Mouse (Mus musculus): ENCODE measurements at regions not wholly inside any gene's neighbourhood (a gene's known extent, or its start where the extent isn't known, plus 50 kb on each side); places are given as distances from the start of the nearest gene placed in this dataset.
A peak's percentile ranks its signal among the peaks of the same experiment; 100 is the strongest.

GRCm38 (mm10) chr14:16152702-16153101 is 96.4 kb upstream of the Ngly1 start:
- ATAC-seq (replicated peaks in 1 of 2; ENCODE audit: insufficient read depth in 1 of 2, low FRiP score in 2 of 2, low TSS enrichment in 1 of 2, low read depth in 1 of 2, poor library complexity in 2 of 2, severe bottlenecking in 2 of 2) = no peak

DNA sequence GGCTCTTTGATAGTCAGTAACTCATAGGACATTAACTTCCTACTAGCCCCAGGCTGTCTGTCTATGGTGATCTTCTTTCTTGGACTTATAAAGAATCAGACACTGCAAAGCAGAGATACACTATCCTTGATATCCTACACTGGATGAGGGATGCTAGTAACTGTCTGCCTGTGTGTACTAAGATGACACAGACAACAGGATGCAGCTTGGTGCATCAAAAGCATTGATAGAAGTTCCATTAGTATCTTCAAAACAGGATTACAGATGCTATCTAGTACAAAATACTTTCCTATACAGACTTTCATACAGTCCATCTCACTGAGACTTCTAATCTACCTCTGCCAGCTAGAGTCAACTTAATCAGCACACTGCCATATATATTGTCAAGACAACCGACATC is 94.0 kb upstream of the Ngly1 start:
- ATAC-seq (replicated peaks in 1 of 2; ENCODE audit: insufficient read depth in 1 of 2, low FRiP score in 2 of 2, low TSS enrichment in 1 of 2, low read depth in 1 of 2, poor library complexity in 2 of 2, severe bottlenecking in 2 of 2) = no peak

GRCm38 (mm10) chr14:16170226-16170625 is 78.9 kb upstream of the Ngly1 start:
- ATAC-seq (replicated peaks in 1 of 2; ENCODE audit: insufficient read depth in 1 of 2, low FRiP score in 2 of 2, low TSS enrichment in 1 of 2, low read depth in 1 of 2, poor library complexity in 2 of 2, severe bottlenecking in 2 of 2) = no peak

DNA sequence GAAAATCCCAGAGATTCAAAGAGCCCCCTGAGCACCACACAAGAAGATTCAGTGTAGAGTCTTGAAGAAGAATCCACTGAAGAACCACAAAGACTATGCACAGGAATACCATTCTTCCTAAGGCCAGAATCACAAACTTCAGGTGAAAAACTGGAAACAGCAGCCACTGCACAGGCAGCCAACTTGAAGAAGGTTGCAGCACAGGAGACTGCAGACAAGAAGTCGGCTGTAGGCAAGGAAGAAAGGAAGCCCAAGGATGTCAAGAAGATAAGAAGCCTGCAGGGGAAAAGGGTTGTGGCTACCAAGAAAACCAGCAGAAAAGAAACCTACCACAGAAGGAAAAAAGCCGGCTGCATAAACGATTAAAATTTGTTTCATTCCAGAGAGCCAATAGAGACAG is 76.8 kb upstream of the Ngly1 start:
- no peak for ATAC-seq (replicated peaks in 1 of 2; ENCODE audit: insufficient read depth in 1 of 2, low FRiP score in 2 of 2, low TSS enrichment in 1 of 2, low read depth in 1 of 2, poor library complexity in 2 of 2, severe bottlenecking in 2 of 2)

DNA sequence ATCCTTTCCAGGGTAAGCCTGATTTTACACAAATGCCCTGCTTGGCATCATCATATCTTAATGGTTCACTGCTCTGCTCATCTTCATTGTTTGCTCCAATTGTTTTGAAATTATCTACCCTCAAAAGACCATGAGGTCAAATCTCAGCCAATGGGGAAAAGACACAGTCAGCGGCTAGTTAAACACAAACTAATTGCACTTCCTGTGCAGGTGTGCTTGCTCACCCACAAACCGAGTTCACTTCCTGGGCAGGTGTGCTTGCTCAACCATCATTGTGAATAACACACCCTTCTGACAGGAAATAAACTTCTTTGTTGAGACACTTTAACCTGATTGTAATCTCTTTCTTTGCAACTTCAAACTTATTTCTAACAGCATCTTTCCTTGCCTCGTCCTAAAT is 75.8 kb upstream of the Ngly1 start:
- peak; percentile 72 to 75 for ATAC-seq (replicated peaks in 1 of 2; ENCODE audit: insufficient read depth in 1 of 2, low FRiP score in 2 of 2, low TSS enrichment in 1 of 2, low read depth in 1 of 2, poor library complexity in 2 of 2, severe bottlenecking in 2 of 2)

DNA sequence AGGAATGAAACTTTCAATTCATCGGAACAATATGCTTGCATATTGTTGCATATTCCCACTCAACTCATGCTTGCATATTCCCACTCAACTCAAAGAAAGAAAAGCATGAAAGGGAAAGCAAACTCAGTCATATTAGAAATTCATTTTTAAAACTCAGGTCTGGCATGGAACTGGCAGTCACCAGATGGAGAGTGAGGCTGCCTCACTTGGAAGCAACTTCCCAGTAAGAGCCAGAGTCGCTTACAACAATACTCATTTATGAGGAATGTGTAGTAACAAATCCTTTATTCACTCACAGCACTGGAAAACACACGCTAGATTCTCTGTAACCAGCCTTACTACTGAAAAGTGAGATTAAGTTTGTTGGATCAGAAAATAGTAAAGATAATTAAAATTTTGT is 70.9 kb upstream of the Ngly1 start:
- no peak for ATAC-seq (replicated peaks in 1 of 2; ENCODE audit: insufficient read depth in 1 of 2, low FRiP score in 2 of 2, low TSS enrichment in 1 of 2, low read depth in 1 of 2, poor library complexity in 2 of 2, severe bottlenecking in 2 of 2)

- no peak for ATAC-seq (replicated peaks in 1 of 2; ENCODE audit: insufficient read depth in 1 of 2, low FRiP score in 2 of 2, low TSS enrichment in 1 of 2, low read depth in 1 of 2, poor library complexity in 2 of 2, severe bottlenecking in 2 of 2)
These were observed 67.3 kb upstream of the Ngly1 start for GRCm38 (mm10) chr14:16181822-16182221.

DNA sequence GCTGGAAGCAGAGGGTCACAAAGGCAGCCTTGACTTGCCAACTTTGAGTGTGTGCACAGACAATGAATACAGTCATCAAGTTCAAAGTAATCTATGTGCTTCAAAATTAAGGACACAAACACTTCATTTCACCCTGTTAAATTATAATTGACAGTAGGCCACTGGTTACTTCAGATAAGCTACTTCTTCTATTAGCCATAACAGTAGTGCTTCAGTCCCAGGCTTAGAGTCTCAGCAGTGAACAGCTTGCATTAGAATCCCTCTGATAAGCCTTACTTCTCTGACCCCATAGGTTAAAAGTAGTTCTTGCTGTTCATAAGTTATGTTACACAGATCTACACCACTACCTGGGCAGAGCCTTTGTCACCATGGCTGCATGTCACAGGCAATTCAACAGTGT is 63.8 kb upstream of the Ngly1 start:
- ATAC-seq (replicated peaks in 1 of 2; ENCODE audit: insufficient read depth in 1 of 2, low FRiP score in 2 of 2, low TSS enrichment in 1 of 2, low read depth in 1 of 2, poor library complexity in 2 of 2, severe bottlenecking in 2 of 2) = no peak
